Mouse (Mus musculus): ENCODE data around the gene Tmem30c. TPM values are rescaled to one million over a fixed set of nuclear protein-coding genes. Genes with fewer than 3 reads are reported as not detected.
"Not testable (repeated sequence)": the region's sequence is repeated elsewhere in the genome, so short reads cannot be mapped to it uniquely, and the experiment has no call there.

Gene Tmem30c
- polyA plus RNA-seq, 1 experiment from 2014 or later, result 0.52 TPM

DNA sequence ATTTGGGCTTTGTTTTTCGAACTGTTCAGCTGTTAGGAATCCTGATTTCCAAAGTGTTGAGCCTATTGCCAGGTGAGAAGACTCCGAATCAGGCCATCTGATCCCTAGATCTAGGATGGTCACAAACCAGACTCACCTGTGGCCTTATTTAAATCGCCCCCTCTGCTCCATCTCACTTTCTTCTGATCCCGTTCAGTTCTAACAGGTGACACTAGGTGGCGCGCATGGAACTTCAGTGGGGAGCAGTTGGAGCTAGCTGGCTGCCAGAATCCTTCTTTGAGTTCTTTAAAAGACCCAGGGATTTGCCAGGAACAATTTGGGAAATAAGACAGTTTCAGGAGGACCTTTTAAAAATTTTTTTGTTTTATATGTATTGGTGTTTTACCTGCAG lies 48.8 kb downstream of the Tmem30c start:
- Histone ChIP-seq H3K9ac (replicated peaks; ENCODE audit: low read depth, low read length) (no peak overlapping the region), H3K4me1 (replicated peaks; ENCODE audit: control insufficient read depth, insufficient read depth, low read length) (no peaks in the 10 kb centered on the region), H3K9me3 (ENCODE audit: control insufficient read depth, low read length) (no peaks in the 10 kb centered on the region), H3K4me2 (ENCODE audit: low read length) (no peak overlapping the region), H3K27me3 (replicated peaks; ENCODE audit: control insufficient read depth, insufficient read depth, low read length) (no peaks in the 10 kb centered on the region), H3K27ac (ENCODE audit: low read length) (no peak overlapping the region), H3K36me3 (ENCODE audit: control insufficient read depth, insufficient read depth) (no peaks in the 10 kb centered on the region), H3K4me3 (replicated peaks; ENCODE audit: low read length) (no peak overlapping the region)
- ATAC-seq, result peak; percentile 87
- WGBS, result 13% methylated on average over 6 of the region's 6 CpGs

DNA sequence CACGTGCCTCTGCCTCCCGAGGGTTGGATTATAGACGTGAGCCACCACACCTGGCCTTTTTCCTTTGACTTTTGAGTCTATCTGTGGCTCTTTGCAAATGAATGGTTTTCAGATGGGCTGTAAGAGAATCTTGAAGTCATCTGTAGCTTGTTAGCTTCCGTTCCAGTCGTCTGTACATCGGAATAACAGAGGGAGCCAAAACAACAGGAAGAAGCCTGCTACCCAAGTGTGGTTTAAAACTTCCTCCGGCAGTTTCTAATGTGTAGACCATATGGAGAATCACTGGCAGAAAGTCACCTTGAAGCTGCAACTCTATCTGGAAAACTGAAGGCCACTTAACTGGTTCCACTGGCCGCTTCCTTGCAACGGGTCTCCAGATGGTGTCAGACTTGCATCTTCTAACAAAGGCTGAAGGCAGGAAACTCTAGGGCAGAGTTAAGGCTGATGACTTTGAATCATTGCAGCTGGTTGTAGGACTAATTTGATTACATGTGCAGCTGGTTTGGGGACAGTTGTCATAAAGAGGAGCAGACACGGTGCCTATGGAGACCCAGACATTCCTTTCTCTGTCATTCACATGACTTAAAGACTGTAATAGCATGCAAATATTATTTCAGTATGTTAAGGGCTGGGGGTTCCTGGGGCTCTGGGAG lies 49.3 kb downstream of the Tmem30c start:
- no peak overlapping the region for H3K27ac ChIP-seq (ENCODE audit: low read length)
- 0 out of 2 replicates have a peak, but pooled peaks have one; percentile 20 for ATAC-seq
- no peaks in the 10 kb centered on the region for H3K9me3 ChIP-seq (ENCODE audit: control insufficient read depth, low read length)
- H3K9ac ChIP-seq (replicated peaks; ENCODE audit: low read depth, low read length), result no peak overlapping the region
- H3K4me1 ChIP-seq (replicated peaks; ENCODE audit: control insufficient read depth, insufficient read depth, low read length), result no peaks in the 10 kb centered on the region
- no peaks in the 10 kb centered on the region for H3K36me3 ChIP-seq (ENCODE audit: control insufficient read depth, insufficient read depth)
- WGBS, result 60% methylated on average over 10 of the region's 10 CpGs
- no peak overlapping the region for H3K4me2 ChIP-seq (ENCODE audit: low read length)
- no peaks in the 10 kb centered on the region for H3K27me3 ChIP-seq (replicated peaks; ENCODE audit: control insufficient read depth, insufficient read depth, low read length)
- H3K4me3 ChIP-seq (replicated peaks; ENCODE audit: low read length), result no peak overlapping the region

DNA sequence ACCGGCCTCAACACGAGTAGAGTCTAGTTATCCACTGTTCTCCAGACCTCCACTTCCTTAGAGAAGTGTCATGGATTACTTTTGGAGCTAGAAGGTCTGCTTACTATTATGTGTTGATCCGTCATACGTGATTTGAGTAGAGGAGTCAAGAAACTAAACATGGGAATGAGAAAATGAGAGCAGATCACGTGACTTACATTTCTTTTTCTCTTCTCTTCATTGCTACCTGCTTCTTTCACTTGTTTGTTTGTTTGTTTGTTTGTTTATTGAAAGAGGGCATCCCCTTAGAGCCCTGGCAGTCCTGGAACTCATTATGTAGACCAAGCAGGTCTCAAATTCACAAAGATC lies 49.8 kb downstream of the Tmem30c start:
- Histone ChIP-seq H3K4me2 (ENCODE audit: low read length) (no peak overlapping the region), H3K27ac (ENCODE audit: low read length) (no peak overlapping the region), H3K4me1 (replicated peaks; ENCODE audit: control insufficient read depth, insufficient read depth, low read length) (no peaks in the 10 kb centered on the region), H3K36me3 (ENCODE audit: control insufficient read depth, insufficient read depth) (no peaks in the 10 kb centered on the region), H3K27me3 (replicated peaks; ENCODE audit: control insufficient read depth, insufficient read depth, low read length) (no peaks in the 10 kb centered on the region), H3K9ac (replicated peaks; ENCODE audit: low read depth, low read length) (no peak overlapping the region), H3K4me3 (replicated peaks; ENCODE audit: low read length) (no peak overlapping the region), H3K9me3 (ENCODE audit: control insufficient read depth, low read length) (no peaks in the 10 kb centered on the region)
- ATAC-seq, result no peak
- 89% methylated on average over 5 of the region's 5 CpGs for WGBS

DNA sequence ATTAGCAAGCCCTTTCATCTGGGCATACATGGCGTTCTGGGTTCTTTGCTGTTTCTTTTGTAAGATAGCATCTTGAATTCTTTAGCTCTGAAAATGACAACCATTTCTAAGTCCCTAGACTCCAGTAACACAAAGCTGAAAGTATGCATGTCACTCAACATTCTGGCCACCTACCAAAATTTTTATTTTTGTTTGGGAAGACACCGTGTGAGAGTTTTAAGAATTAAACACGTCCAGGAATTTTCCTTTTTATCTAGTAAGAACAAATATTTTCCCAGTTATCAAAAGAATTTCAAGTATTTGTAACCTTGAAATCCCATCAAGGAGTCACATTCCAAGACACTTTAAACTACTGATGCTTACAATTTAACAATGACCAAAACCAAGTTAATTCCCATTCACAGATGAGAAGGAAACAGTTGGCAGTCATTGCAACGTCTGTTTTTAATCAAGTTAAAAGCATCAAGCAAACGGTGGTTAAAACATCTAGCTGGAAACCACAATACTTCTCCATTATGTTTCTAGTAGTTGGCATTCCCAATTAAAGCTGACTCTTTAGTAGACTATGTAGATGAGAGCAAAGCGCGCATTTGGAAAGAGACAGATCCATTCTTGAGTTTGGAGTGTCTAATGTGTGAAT lies 56.7 kb downstream of the Tmem30c start:
- H3K4me2 ChIP-seq (ENCODE audit: low read length), result no peak overlapping the region
- H3K4me1 ChIP-seq (replicated peaks; ENCODE audit: control insufficient read depth, insufficient read depth, low read length), result no peaks in the 10 kb centered on the region
- 64% methylated on average over 7 of the region's 7 CpGs for WGBS
- H3K9me3 ChIP-seq (ENCODE audit: control insufficient read depth, low read length), result no peaks in the 10 kb centered on the region
- ATAC-seq, result no peak
- no peak overlapping the region for H3K9ac ChIP-seq (replicated peaks; ENCODE audit: low read depth, low read length)
- H3K36me3 ChIP-seq (ENCODE audit: control insufficient read depth, insufficient read depth), result no peaks in the 10 kb centered on the region
- H3K4me3 ChIP-seq (replicated peaks; ENCODE audit: low read length), result no peak overlapping the region
- no peaks in the 10 kb centered on the region for H3K27me3 ChIP-seq (replicated peaks; ENCODE audit: control insufficient read depth, insufficient read depth, low read length)
- no peak overlapping the region for H3K27ac ChIP-seq (ENCODE audit: low read length)

DNA sequence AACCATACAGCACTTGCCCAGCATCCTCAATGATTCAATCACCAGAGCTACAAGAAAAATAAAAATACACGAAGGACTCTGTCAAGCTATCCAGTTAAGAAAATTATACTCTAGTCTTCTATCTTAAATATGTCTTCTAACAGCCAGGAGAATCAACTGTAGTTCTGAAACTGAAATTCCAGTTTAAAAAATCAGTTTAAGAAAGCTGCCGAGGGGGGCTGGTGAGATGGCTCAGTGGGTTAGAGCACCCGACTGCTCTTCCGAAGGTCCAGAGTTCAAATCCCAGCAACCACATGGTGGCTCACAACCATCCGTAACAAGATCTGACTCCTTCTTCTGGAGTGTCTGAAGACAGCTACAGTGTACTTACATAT lies 60.7 kb downstream of the Tmem30c start:
- not testable (repeated sequence) for ATAC-seq; H3K4me1 ChIP-seq (replicated peaks; ENCODE audit: control insufficient read depth, insufficient read depth, low read length); H3K9me3 ChIP-seq (ENCODE audit: control insufficient read depth, low read length); H3K9ac ChIP-seq (replicated peaks; ENCODE audit: low read depth, low read length); H3K36me3 ChIP-seq (ENCODE audit: control insufficient read depth, insufficient read depth); H3K27ac ChIP-seq (ENCODE audit: low read length); H3K27me3 ChIP-seq (replicated peaks; ENCODE audit: control insufficient read depth, insufficient read depth, low read length)
- Histone ChIP-seq H3K4me2 (ENCODE audit: low read length) (peak overlapping the region; percentile 57), H3K4me3 (replicated peaks; ENCODE audit: low read length) (peak overlapping the region; percentile 92)
- 72% methylated on average over 4 of the region's 5 CpGs for WGBS

DNA sequence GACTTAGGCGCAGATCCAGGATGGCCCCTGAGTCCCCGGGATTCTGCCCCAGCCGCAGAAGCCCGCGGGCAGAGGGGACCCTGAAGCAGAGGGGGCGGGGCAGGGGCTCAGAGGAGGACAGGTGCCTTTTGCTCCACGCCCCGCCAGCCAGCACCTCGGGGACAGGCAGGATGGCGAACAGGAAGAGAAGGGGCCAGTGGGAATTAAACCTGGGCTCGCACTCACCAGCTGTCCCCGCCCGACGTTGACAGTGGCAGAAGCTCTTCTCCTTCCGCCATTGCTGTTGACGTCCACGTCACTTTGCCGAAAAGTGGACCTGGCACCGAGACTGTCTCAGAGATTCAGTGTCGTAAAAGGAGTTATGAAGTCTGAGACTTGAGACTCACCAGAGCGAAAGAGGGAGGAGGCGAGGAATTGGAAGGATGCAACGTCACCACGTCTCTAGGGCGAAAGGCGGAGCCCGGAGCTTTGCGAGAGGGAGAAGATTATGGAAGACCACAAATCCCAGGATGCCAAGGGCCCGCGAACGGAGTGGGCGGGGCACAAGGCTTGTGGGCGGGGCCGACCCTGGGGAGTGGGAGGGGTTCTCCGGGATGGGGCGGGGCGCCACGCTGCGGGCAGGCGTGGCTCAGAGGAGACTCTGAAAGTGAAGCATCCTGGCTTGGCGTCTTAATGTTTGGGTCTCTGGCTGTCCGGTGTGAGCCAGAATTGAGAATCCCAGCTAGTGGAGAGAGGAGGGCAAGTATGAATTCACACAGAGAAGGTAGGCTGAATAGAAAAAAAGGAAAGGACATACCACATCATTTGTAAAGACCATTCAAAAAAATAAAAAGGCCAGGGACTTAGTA lies 61.4 kb downstream of the Tmem30c start, which contains the start of gene Tbc1d23:
Tbc1d23 (minus strand) TSS at position 416 of the 848 bp plus-strand sequence.
- H3K27ac ChIP-seq (ENCODE audit: low read length), result peak within 1 kb of the TSS; percentile 78
- under 1% methylated on average over 42 of the region's 42 CpGs for whole genome bisulfite sequencing
- H3K27me3 ChIP-seq (replicated peaks; ENCODE audit: control insufficient read depth, insufficient read depth, low read length), result no peaks in the 10 kb centered on the region
- peak within 1 kb of the TSS; percentile 92 for H3K4me3 ChIP-seq (replicated peaks; ENCODE audit: low read length)
- ATAC-seq, result peak; percentile 99
- peak within 1 kb of the TSS; percentile 77 for H3K4me2 ChIP-seq (ENCODE audit: low read length)
- peaks cover 8% of the 10 kb centered on the region for H3K4me1 ChIP-seq (replicated peaks; ENCODE audit: control insufficient read depth, insufficient read depth, low read length)
- H3K36me3 ChIP-seq (ENCODE audit: control insufficient read depth, insufficient read depth), result no peaks in the 10 kb centered on the region
- peak within 1 kb of the TSS; percentile 87 for H3K9ac ChIP-seq (replicated peaks; ENCODE audit: low read depth, low read length)
- H3K9me3 ChIP-seq (ENCODE audit: control insufficient read depth, low read length), result no peaks in the 10 kb centered on the region

DNA sequence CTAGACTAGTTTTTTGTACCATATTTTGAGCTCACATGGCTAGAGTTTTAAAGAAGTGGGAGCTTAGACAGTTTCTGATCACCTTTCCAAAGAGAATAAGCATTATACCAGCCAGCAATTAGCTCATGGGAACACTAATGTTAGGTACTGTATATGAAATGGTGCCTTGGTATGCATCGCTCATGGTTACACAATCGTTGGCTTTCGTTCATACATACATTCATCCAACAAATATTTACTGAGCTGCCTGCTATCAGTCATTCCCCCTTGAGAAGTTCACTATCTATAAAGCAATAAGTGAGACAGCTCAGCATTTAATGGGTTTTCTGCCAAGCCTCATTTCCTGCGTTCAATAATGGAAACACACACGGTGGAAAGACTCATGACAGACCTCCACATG lies 66.2 kb downstream of the Tmem30c start:
- H3K4me3 ChIP-seq (replicated peaks; ENCODE audit: low read length), result no peak overlapping the region
- H3K9me3 ChIP-seq (ENCODE audit: control insufficient read depth, low read length), result no peaks in the 10 kb centered on the region
- H3K9ac ChIP-seq (replicated peaks; ENCODE audit: low read depth, low read length), result no peak overlapping the region
- peaks cover 8% of the 10 kb centered on the region for H3K4me1 ChIP-seq (replicated peaks; ENCODE audit: control insufficient read depth, insufficient read depth, low read length)
- 94% methylated on average over 5 of the region's 5 CpGs for WGBS
- H3K36me3 ChIP-seq (ENCODE audit: control insufficient read depth, insufficient read depth), result no peaks in the 10 kb centered on the region
- ATAC-seq, result no peak
- H3K4me2 ChIP-seq (ENCODE audit: low read length), result no peak overlapping the region
- no peak overlapping the region for H3K27ac ChIP-seq (ENCODE audit: low read length)
- H3K27me3 ChIP-seq (replicated peaks; ENCODE audit: control insufficient read depth, insufficient read depth, low read length), result no peaks in the 10 kb centered on the region

DNA sequence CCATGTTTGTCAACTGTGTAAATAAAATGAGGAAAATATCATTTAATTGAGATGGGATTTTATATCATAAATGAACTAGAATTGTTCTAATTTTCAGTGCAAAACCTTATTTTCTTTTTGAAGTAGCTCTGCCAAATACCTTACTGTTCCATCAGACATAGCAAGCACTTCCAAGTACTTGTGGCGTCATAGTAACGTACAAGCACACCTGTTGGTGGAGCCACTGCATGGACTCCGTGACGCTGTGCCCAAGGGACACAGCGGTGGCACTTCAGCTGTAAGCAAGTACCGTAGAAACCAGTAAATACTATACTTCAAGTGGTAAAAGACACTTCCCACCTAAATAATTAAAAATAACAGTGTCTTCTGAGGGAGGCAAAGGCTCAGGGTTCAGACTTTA lies 72.3 kb downstream of the Tmem30c start:
- WGBS, result 96% methylated on average over 6 of the region's 6 CpGs
- no peak overlapping the region for H3K9ac ChIP-seq (replicated peaks; ENCODE audit: low read depth, low read length)
- H3K4me3 ChIP-seq (replicated peaks; ENCODE audit: low read length), result no peak overlapping the region
- H3K27ac ChIP-seq (ENCODE audit: low read length), result no peak overlapping the region
- no peaks in the 10 kb centered on the region for H3K4me1 ChIP-seq (replicated peaks; ENCODE audit: control insufficient read depth, insufficient read depth, low read length)
- H3K4me2 ChIP-seq (ENCODE audit: low read length), result no peak overlapping the region
- no peaks in the 10 kb centered on the region for H3K36me3 ChIP-seq (ENCODE audit: control insufficient read depth, insufficient read depth)
- no peaks in the 10 kb centered on the region for H3K9me3 ChIP-seq (ENCODE audit: control insufficient read depth, low read length)
- no peaks in the 10 kb centered on the region for H3K27me3 ChIP-seq (replicated peaks; ENCODE audit: control insufficient read depth, insufficient read depth, low read length)
- no peak for ATAC-seq

Measured in forebrain, embryonic 16.5 days (tissue).